15 mouse cellular contexts compared by ENCODE assay signal in genomic region chr15:36878276-36878675, GRCm38 (mm10).
DNase-seq lines count a peak whose midpoint lies in the region; ATAC-seq lines count a peak whose summit lies in the region.
"Had no signal": no experiment of that assay in that cellular context is flagged by ENCODE, and none has a peak within 500 bp of the region (broad histone marks: within the 10 kb centered on the region; RNA-seq: fewer than 3 reads in every experiment).

No protein-coding gene starts in this region.

- WGBS in embryonic facial prominence, embryonic 10.5 days, result 89% methylated on average over 3 of the region's 3 CpGs

- DNase-seq in adrenal gland, adult (ENCODE audit: inconsistent age in 2 of 2, low spot score in 1 of 2), result peak; percentile 80 to 89
- DNase-seq in adrenal gland, postnatal 4 days (ENCODE audit: low spot score in 2 of 2), result no peak
- peak; percentile 36 for DNase-seq in MN1 (ENCODE audit: low spot score)
- no peak for DNase-seq in embryonic facial prominence, embryonic 10.5 days (ENCODE audit: low spot score)
- DNase-seq in right cerebral cortex, postnatal 4 days, result no peak
- no peak for DNase-seq in right cerebral cortex, adult 18-20 months
- DNase-seq: cerebellum, adult 9-11 months; liver; liver, postnatal 0 days; lung, postnatal 14 days had no signal

- no peaks in the 10 kb centered on the region for H3K27me3 ChIP-seq in megakaryocyte, embryonic 14.5 days (replicated peaks)
- H3K27me3 ChIP-seq in embryonic facial prominence, embryonic 10.5 days (replicated peaks; ENCODE audit: low read depth, poor library complexity, severe bottlenecking), result no peaks in the 10 kb centered on the region
- H3K27me3 ChIP-seq: forebrain, embryonic 12.5 days; hindbrain, embryonic 12.5 days had no signal

- peaks cover 3% of the 10 kb centered on the region for H3K36me3 ChIP-seq in megakaryocyte, embryonic 14.5 days (replicated peaks; ENCODE audit: low read length)
- H3K36me3 ChIP-seq in embryonic facial prominence, embryonic 10.5 days (replicated peaks), result no peaks in the 10 kb centered on the region
- H3K36me3 ChIP-seq: forebrain, embryonic 12.5 days; hindbrain, embryonic 12.5 days had no signal

- peaks cover 79% of the 10 kb centered on the region for H3K4me1 ChIP-seq in megakaryocyte, embryonic 14.5 days
- H3K4me1 ChIP-seq in embryonic facial prominence, embryonic 10.5 days, result peaks cover 53% of the 10 kb centered on the region

- peaks cover 2% of the 10 kb centered on the region; the same call in 1 of the 2 replicates for H3K9me3 ChIP-seq in megakaryocyte, embryonic 14.5 days
- no peaks in the 10 kb centered on the region for H3K9me3 ChIP-seq in embryonic facial prominence, embryonic 10.5 days
- H3K9me3 ChIP-seq: forebrain, embryonic 12.5 days; hindbrain, embryonic 12.5 days had no signal

- peak overlapping the region; percentile 42 for H3K4me3 ChIP-seq in megakaryocyte, embryonic 14.5 days (replicated peaks)
- H3K4me3 ChIP-seq in embryonic facial prominence, embryonic 10.5 days, result no peak overlapping the region
- H3K4me3 ChIP-seq: forebrain, embryonic 12.5 days; hindbrain, embryonic 12.5 days had no signal

- H3K27ac ChIP-seq in embryonic facial prominence, embryonic 10.5 days (replicated peaks), result 0 out of 2 replicates have a peak overlapping the region, but pooled peaks have one; percentile 27
- H3K27ac ChIP-seq: forebrain, embryonic 12.5 days; hindbrain, embryonic 12.5 days; stomach, postnatal 0 days had no signal

- no peak for ATAC-seq in megakaryocyte, adult 5-6 weeks (ENCODE audit: poor library complexity, severe bottlenecking)
- ATAC-seq: liver, postnatal 0 days had no signal

Comparison
In these comparisons a context has a peak if more than half of its experiments do, and no peak if none do; other contexts are left out.
1. DNase-seq: peak in adrenal gland, adult (2 of 2) and MN1 (single experiment); none in adrenal gland, postnatal 4 days (0 of 2), embryonic facial prominence, embryonic 10.5 days (single experiment), right cerebral cortex, postnatal 4 days (single experiment) and right cerebral cortex, adult 18-20 months (single experiment).